Mouse (Mus musculus) cortical plate, adult 2 months (tissue): Measurements from ENCODE around the gene Tsc22d2. TPM values are rescaled to one million over a fixed set of nuclear protein-coding genes. Genes with fewer than 3 reads are reported as not detected.
A peak's percentile ranks its signal among the peaks of the same experiment; 100 is the strongest.

Experiments used
- H3K27ac ChIP-seq: fragments of 200-500 bp; 2 replicates; pipeline ENCODE4 v1.5.1; 2012; ENCODE audit warnings: low read length, control low read depth, inconsistent platforms; ENCODE audit not compliant: insufficient read depth
- H3K4me1 ChIP-seq: fragments of 200-500 bp; 2 replicates; pipeline ENCODE4 v1.6.1; 2011; ENCODE audit warnings: low read length; ENCODE audit not compliant: control insufficient read depth, insufficient read depth
- H3K4me3 ChIP-seq: fragments of 200-500 bp; 2 replicates; pipeline ENCODE4 v1.5.1; 2011; ENCODE audit warnings: mild to moderate bottlenecking, low read length, control low read depth; ENCODE audit not compliant: insufficient read depth
- CTCF ChIP-seq: fragments of 200-500 bp; IDR thresholded peaks from 2 replicates; pipeline ENCODE4 v1.5.1; 2011; ENCODE audit warnings: mild to moderate bottlenecking, control low read depth, low read length; ENCODE audit not compliant: insufficient read depth; ENCODE audit errors: extremely low read depth
- POLR2A ChIP-seq: fragments of 200-500 bp; IDR thresholded peaks from 2 replicates; pipeline ENCODE4 v1.6.1; 2011; ENCODE audit warnings: mild to moderate bottlenecking, low read length, control low read depth; ENCODE audit not compliant: insufficient read depth; ENCODE audit errors: extremely low read depth
- polyA plus RNA-seq: library from polyadenylated mRNA; depleted of rRNA; stranded (reverse); fragments of >200 nt; gene quantifications from 2 replicates; pipeline ENCODE4 v1.2.3, GENCODE M21; 2012

Tsc22d2 gene
- polyA plus RNA-seq, 1 experiment = 11.2 TPM

DNA sequence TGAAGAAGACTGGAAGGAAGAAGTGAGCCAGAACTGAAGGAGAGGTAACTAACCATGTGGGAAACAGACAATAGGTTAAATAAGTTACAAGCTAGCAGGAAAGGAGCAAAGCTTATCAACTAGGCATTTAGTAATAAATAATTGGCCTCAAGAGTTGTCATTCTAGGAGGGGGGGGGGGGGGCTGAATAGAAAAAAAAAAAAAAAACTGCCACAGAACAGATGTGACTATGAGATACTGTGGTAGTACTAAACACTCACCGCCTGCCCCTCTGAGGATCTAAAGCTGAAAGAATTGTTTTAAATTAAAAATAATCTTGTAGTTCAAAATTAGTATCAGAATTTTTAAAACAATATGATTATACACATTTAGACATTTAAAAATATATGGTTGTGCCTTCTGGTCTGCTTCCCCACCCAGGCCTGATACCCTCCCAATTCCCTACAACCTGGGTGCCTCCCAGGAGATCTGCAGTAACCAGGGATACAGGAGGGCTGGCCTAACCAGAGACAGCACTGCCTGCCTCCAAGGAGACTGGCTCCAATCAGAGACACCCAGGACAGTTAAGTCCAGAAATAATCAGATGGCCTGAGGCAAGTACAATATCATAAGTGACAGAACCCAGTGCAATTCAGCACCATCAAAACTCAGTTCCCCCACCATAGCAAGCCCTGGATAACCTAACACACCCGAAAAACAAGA lies 64.4 kb downstream of the Tsc22d2 start:
- Histone ChIP-seq H3K4me1 (no peaks in the 10 kb centered on the region), H3K4me3 (no peak overlapping the region), H3K27ac (no peak overlapping the region)
- TF ChIP-seq CTCF (no peak), POLR2A (no peak)

DNA sequence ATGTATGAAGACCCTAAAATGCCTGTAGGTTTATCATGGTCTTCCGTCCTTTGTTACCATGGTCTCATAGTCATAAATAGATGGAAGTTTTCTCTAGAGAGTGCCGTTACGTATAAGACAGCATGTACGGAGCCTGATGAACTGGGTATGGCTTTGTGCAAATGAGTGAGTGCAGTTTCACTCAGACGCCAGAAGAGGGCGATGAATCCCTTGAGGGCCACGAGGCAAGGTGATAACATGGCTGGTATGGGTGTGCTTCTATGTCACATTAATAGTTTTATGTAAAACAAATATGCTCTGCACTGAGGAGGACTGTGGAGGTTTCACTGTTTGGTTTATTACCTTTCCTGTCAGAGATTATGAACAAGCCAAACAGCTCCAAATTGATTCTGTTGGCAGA lies 71.4 kb downstream of the Tsc22d2 start:
- no peaks in the 10 kb centered on the region for H3K4me1 ChIP-seq
- TF ChIP-seq POLR2A (no peak), CTCF (0 out of 2 replicates have a peak, but pooled peaks have one; percentile 11)
- no peak overlapping the region for H3K4me3 ChIP-seq
- H3K27ac ChIP-seq = no peak overlapping the region

DNA sequence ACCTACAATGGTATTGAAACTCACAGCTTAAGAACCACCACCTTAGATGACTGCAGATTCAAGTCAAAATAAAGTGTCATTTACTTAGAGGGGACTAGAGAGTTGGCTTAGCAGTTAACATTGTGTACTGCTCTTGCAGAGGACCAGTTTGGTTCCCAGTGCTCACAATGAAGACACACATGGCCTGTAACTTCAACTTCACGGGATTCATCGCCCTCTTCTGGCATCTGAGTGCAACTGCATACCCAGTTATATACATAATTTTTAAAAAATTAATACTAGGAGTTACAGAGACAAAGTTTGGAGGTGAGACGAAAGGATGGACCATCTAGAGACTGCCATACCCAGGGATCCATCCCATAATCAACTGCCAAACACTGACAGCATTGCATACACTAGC lies 72.6 kb downstream of the Tsc22d2 start:
- H3K27ac ChIP-seq = no peak overlapping the region
- H3K4me3 ChIP-seq = no peak overlapping the region
- no peaks in the 10 kb centered on the region for H3K4me1 ChIP-seq
- no peak for TF ChIP-seq POLR2A
- TF ChIP-seq CTCF = no peak

DNA sequence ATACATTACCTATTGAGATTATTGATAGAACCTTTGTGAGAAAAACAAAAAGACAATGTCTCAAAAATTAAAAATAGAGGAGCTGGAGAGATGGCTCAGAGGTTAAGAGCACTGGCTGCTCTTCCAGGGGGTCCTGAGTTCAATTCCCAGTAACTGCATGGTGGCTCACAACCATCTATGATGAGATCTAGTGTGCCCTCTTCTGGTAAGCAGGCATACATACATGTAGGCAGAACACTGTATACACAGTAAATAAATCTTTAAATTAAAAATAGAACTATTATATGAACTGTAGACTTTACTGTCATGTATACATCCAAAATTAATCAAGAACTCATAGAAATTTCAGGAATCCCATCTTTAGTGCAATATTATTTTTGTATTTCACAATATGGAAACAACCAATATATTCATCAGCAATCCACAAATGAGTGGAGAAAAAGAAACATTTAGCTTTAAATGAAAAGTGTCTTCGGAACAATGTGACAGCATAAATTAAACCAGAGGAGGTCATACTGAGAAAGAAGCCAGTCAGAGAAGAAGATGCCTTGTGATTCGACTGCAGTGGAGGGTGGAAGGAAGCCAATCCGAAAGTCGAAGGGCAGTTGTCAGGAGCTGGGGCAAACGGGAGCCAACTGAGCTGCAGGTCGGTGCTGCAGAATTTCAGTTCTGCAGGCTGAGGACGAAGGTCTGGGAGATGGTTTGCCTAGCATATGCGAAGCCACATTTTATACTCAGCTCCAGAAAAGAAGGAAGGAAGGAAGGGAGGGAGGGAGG lies 73.7 kb downstream of the Tsc22d2 start:
- H3K27ac ChIP-seq = no peak overlapping the region
- H3K4me3 ChIP-seq = no peak overlapping the region
- H3K4me1 ChIP-seq = no peaks in the 10 kb centered on the region; the same call in 1 of the 2 replicates
- TF ChIP-seq POLR2A = no peak
- TF ChIP-seq CTCF = no peak

DNA sequence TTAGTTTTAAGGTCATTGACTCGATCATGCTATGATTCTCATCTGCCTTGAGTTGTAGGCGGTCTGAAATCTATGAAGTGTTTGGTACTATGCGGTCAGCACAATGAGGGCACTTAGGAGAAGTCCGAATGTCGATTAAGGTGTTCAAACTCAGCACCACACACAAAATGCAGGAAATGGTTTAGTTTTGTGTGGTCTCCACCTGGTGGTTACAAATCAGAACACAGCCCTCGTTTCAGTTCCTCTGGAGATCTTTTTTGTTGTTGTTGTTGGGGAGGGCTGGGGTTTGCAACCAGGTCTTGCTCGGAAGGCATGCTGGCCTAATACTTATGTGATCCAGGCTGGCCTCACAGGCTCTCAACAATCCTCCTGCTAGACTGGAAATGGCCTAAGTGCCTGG lies 76.3 kb downstream of the Tsc22d2 start:
- no peak overlapping the region for H3K27ac ChIP-seq
- H3K4me3 ChIP-seq = no peak overlapping the region
- TF ChIP-seq POLR2A (no peak), CTCF (peak; percentile 50)
- H3K4me1 ChIP-seq = peaks cover 2% of the 10 kb centered on the region; the same call in 1 of the 2 replicates

DNA sequence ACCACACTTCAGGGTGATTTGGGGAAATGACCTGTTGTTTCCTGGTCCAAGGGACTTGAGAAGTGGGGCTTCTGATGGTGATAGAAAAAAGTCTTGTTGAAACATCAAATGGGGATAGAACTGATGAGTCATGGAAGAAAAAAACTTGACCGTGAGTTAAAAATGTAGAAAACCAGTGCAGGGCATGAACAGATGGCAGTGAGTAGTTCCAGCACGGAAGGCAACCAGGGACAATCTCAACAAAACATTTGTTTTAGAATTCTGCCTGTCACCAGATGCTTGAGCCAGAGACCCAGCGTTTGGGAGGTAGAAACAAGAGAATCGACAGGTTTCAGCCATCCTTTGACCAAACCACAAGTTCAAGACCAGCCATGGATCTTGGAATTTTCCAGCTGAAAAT lies 79.1 kb downstream of the Tsc22d2 start:
- Histone ChIP-seq H3K27ac (peak overlapping the region; percentile 1; the same call in 1 of the 2 replicates), H3K4me3 (no peak overlapping the region)
- TF ChIP-seq POLR2A (no peak), CTCF (no peak)

DNA sequence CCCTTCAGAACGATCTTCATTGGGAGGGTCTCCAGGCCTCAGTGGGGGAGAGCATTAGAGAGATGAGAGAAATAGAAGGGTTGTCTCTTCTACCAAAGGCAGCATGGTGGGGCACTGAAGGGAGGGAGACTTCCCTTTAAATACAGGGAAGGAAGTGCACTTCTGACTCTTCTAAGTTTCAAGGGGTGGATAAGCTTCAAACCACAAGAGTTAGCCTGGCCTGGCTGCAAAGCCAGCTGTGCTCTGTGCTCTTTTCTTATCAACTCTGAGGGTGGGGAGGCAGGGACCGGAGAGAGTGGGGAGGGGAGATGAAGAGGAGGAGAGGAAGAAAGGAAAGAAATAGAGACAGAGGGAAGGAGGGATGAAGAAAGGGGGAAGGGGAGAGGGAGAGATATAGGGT lies 87.4 kb downstream of the Tsc22d2 start:
- H3K4me1 ChIP-seq = no peaks in the 10 kb centered on the region
- TF ChIP-seq CTCF = no peak
- H3K27ac ChIP-seq = no peak overlapping the region
- H3K4me3 ChIP-seq = no peak overlapping the region

More for the DNA sequence above, 79.1 kb downstream of the Tsc22d2 start:
- H3K4me1 ChIP-seq = peaks cover 2% of the 10 kb centered on the region; the same call in 1 of the 2 replicates

DNA sequence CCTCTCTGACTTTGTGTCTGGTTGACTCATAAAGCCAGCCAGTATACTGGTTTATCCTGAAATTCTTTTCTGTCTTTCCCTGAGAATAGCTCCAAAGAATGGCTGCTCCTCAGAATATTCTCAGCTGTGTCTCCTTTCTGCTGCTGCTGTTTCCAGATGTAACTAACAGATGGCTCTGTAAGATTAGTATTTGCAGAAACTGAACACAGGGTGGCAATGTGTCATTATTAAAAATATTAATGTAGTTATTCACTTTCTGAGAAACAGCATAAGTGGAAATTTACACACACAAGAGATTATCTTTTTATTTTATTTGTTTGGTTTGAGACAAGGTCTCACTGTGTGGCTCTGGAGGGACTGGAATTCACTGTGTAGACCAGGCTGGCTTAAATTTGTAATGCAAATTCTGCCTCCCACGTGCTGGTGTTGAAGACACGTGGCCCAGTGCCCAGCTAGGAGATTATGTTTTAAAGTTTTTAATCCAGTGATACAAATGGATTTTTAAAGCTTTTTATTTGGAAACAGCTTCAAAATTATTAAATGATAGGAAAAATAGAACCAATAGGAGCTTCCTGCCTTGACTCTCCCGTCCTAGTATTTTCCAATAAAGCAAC lies 89.3 kb downstream of the Tsc22d2 start:
- no peaks in the 10 kb centered on the region for H3K4me1 ChIP-seq
- TF ChIP-seq CTCF = no peak
- TF ChIP-seq POLR2A = no peak
- no peak overlapping the region for H3K4me3 ChIP-seq
- no peak overlapping the region for H3K27ac ChIP-seq

DNA sequence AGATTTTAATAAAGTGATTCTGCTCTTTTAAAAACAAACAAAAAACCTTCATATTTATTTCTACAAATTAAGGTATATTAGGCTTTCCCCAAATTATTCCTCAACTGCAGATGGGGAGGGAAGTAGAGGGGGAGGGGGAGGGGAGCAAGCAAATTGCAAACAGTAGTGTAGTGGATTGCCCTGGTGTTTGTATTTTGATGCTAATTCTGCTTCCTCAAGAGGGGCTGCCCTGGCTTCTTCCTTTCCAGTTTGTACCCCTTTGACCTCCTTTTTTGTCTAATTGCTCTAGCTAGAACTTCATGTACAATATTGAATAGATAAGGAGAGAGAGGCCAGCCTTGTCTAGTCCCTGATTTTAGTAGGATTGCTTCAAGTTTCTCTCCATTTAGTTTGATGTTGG lies 90.2 kb downstream of the Tsc22d2 start:
- TF ChIP-seq POLR2A (no peak), CTCF (no peak)
- no peak overlapping the region for H3K27ac ChIP-seq
- H3K4me1 ChIP-seq = no peaks in the 10 kb centered on the region
- H3K4me3 ChIP-seq = no peak overlapping the region
